Mouse (Mus musculus) cortical plate, adult 2 months (tissue): ENCODE results near the gene Dnase1l3.

Source experiments
- CTCF ChIP-seq: fragments of 200-500 bp; IDR thresholded peaks from 2 replicates; pipeline ENCODE4 v1.5.1; 2011; ENCODE audit warnings: mild to moderate bottlenecking, control low read depth, low read length; ENCODE audit not compliant: insufficient read depth; ENCODE audit errors: extremely low read depth
- POLR2A ChIP-seq: fragments of 200-500 bp; IDR thresholded peaks from 2 replicates; pipeline ENCODE4 v1.6.1; 2011; ENCODE audit warnings: mild to moderate bottlenecking, low read length, control low read depth; ENCODE audit not compliant: insufficient read depth; ENCODE audit errors: extremely low read depth

DNA sequence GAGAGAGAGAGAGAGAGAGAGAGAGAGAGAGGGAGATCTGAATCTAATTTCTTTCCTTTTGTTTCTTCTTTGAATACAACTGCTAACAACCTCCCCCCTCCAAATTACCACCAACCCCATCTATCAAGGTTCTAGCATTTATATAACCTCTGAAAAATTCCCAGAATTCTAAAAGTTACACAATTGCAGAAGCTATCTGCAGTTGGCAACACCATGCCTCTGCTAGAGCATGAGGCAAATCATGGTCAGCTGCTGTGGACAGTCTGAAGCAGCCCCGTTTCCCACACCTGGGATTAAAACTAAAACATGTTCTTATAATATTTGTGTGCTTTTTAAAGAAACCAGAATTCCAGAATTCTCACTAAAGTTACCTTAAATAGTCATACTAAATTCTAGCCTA is 35.4 kb upstream of the Dnase1l3 start:
- TF ChIP-seq CTCF (no peak), POLR2A (no peak)
